In the genomic region with DNA sequence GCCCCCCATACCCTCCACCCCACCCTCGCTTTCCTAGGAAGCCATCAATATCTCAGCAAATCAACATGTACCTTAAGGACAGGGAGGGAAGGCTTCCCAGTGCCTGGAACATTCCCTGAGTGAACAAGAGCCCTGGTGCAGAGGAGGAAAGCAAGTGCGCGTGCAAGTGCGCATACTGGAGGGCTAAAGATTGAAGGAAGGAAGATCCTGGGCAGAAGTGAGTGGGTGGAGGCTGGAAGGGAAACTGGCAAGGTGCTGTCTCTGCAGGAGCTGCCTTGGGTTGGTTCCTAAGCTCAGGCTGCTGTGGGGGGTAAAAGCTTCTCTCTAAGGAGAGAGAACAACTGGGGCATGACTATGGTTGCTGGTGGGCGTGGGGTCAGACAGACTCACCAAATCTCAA, we compare ENCODE assay signal across 31 mouse cellular contexts. TPM values are rescaled to one million over a fixed set of nuclear protein-coding genes. Genes with fewer than 3 reads are reported as not detected.
A peak's percentile ranks its signal among the peaks of the same experiment; 100 is the strongest.
DNase-seq lines count a peak whose midpoint lies in the region.
"Had no signal": no experiment of that assay in that cellular context is flagged by ENCODE, and none has a peak within 500 bp of the region (broad histone marks: within the 10 kb centered on the region; RNA-seq: fewer than 3 reads in every experiment).

No protein-coding gene starts in this region.

- peak overlapping the region; percentile 83 for H3K27ac ChIP-seq in embryonic facial prominence, embryonic 10.5 days (replicated peaks)
- no peak overlapping the region for H3K27ac ChIP-seq in limb, embryonic 10.5 days
- H3K27ac ChIP-seq: forebrain, embryonic 12.5 days; forebrain, embryonic 15.5 days; heart, adult 2 months; heart, embryonic 10.5 days; heart, embryonic 13.5 days; hindbrain, embryonic 14.5 days; hindbrain, postnatal 0 days had no signal

- 0 out of 2 replicates have a peak, but pooled peaks cover 3% of the 10 kb centered on the region for H3K9me3 ChIP-seq in embryonic facial prominence, embryonic 10.5 days
- no peaks in the 10 kb centered on the region for H3K9me3 ChIP-seq in limb, embryonic 10.5 days (replicated peaks)
- H3K9me3 ChIP-seq: embryonic facial prominence, embryonic 13.5 days; forebrain, embryonic 15.5 days; G1E; heart, embryonic 10.5 days had no signal

- peaks cover 42% of the 10 kb centered on the region for H3K4me1 ChIP-seq in embryonic facial prominence, embryonic 10.5 days
- H3K4me1 ChIP-seq in limb, embryonic 10.5 days, result peaks cover 41% of the 10 kb centered on the region
- H3K4me1 ChIP-seq: forebrain, embryonic 15.5 days had no signal

- intact Hi-C loops in left cerebral cortex, postnatal 10 days (cut with DNase I), result no loop called here

- no peak overlapping the region for H3K4me3 ChIP-seq in embryonic facial prominence, embryonic 10.5 days
- no peak overlapping the region for H3K4me3 ChIP-seq in limb, embryonic 10.5 days
- H3K4me3 ChIP-seq: embryonic facial prominence, embryonic 13.5 days; erythroblast, embryonic 14.5 days; forebrain, embryonic 12.5 days; forebrain, embryonic 15.5 days; heart, adult 2 months; heart, embryonic 10.5 days; heart, embryonic 13.5 days had no signal

- WGBS in embryonic facial prominence, embryonic 10.5 days, result 83% methylated on average over 5 of the region's 5 CpGs
- 89% methylated on average over 5 of the region's 5 CpGs for WGBS in limb, embryonic 10.5 days

- peak; percentile 46 to 49 for DNase-seq in frontal cortex, postnatal 36 days (ENCODE audit: low spot score in 2 of 2)
- DNase-seq in frontal cortex, postnatal 10 days (ENCODE audit: low spot score in 2 of 2), result no peak
- peak; percentile 28 to 47 for DNase-seq in left cerebral cortex, adult 9 months (ENCODE audit: low spot score in 2 of 2)
- DNase-seq in left cerebral cortex, postnatal 10 days (ENCODE audit: extremely low spot score in 1 of 2, low spot score in 2 of 2), result no peak
- DNase-seq in right cerebral cortex, adult 2 months (ENCODE audit: low spot score in 2 of 2), result peak; percentile 29 to 31
- no peak for DNase-seq in right cerebral cortex, postnatal 4 days
- no peak for DNase-seq in embryonic facial prominence, embryonic 10.5 days (ENCODE audit: low spot score)
- no peak for DNase-seq in limb, embryonic 10.5 days (ENCODE audit: low spot score)
- DNase-seq: adrenal gland, postnatal 10 days; adrenal gland, postnatal 36 days; B cell, adult 2 months; cerebellum, adult 11 months; cerebellum, adult 2 months; cerebellum, adult 9-11 months; cerebellum, postnatal 25 days; gastrocnemius, postnatal 10 days; gastrocnemius, postnatal 36 days; heart, adult 2 months had no signal

- no peaks in the 10 kb centered on the region for H3K36me3 ChIP-seq in embryonic facial prominence, embryonic 10.5 days (replicated peaks)
- no peaks in the 10 kb centered on the region for H3K36me3 ChIP-seq in limb, embryonic 10.5 days
- H3K36me3 ChIP-seq: embryonic facial prominence, embryonic 13.5 days; forebrain, embryonic 12.5 days; forebrain, embryonic 15.5 days; G1E; heart, embryonic 10.5 days; heart, embryonic 13.5 days had no signal

- peaks cover 7% of the 10 kb centered on the region; the same call in 1 of the 2 replicates for H3K27me3 ChIP-seq in embryonic facial prominence, embryonic 10.5 days (replicated peaks; ENCODE audit: low read depth, poor library complexity, severe bottlenecking)
- no peaks in the 10 kb centered on the region for H3K27me3 ChIP-seq in limb, embryonic 10.5 days (ENCODE audit: low read depth, poor library complexity, severe bottlenecking)
- H3K27me3 ChIP-seq: embryonic facial prominence, embryonic 13.5 days; forebrain, embryonic 12.5 days; forebrain, embryonic 15.5 days; heart, embryonic 13.5 days; Patski had no signal

RNA-seq across cellular contexts. Expression of a gene that starts 32.4 kb away (rescaled TPM):
- total RNA-seq in left cerebral cortex, postnatal 10 days (2021), result 1 to 10 TPM; 1.1 to 1.4 TPM
- polyA plus RNA-seq in embryonic facial prominence, embryonic 10.5 days (2016; fragmentation: Nextera tagmentation; extraction: Ambion mirVana), result 2.0 and 2.2 TPM in 2 replicates
- 0.45 and 2.2 TPM in 2 replicates for polyA plus RNA-seq in limb, embryonic 10.5 days (2016; fragmentation: Nextera tagmentation; extraction: Ambion mirVana)
- total RNA-seq: common myeloid progenitor, adult 5-6 weeks; G1E; granulocyte monocyte progenitor cell, adult 5-6 weeks; hematopoietic stem cell, adult 5-6 weeks had no signal
- polyA plus RNA-seq: erythroblast, embryonic 14.5 days; G1E had no signal

Comparison
In these comparisons a context has a peak if more than half of its experiments do, and no peak if none do; other contexts are left out.
1. DNase-seq: peak in frontal cortex, postnatal 36 days (2 of 2), left cerebral cortex, adult 9 months (2 of 2) and right cerebral cortex, adult 2 months (2 of 2); none in frontal cortex, postnatal 10 days (0 of 2), left cerebral cortex, postnatal 10 days (0 of 2), right cerebral cortex, postnatal 4 days (single experiment), embryonic facial prominence, embryonic 10.5 days (single experiment) and limb, embryonic 10.5 days (single experiment).